Mouse (Mus musculus) forebrain, embryonic 16.5 days (tissue): ENCODE measurements around the gene Tuba4a. TPM values are rescaled to one million over a fixed set of nuclear protein-coding genes. Genes with fewer than 3 reads are reported as not detected.

Source experiments
- ATAC-seq: fragments of 200-750 bp; cut with Nextera tagmentation; 2 replicates; pipeline ENCODE4 v1.8.0; 2017; ENCODE audit warnings: mild to moderate bottlenecking, moderate library complexity
- H3K27ac ChIP-seq: fragments of 300-500 bp; sonication (generic); 2 replicates; pipeline ENCODE4 v1.5.1; 2014; ENCODE audit warnings: low read length, control low read depth
- H3K27me3 ChIP-seq: fragments of 300-500 bp; sonication (generic); replicated peaks from 2 replicates; pipeline ENCODE4 v1.6.1; 2014; ENCODE audit warnings: low read length; ENCODE audit not compliant: control insufficient read depth, insufficient read depth
- H3K36me3 ChIP-seq: fragments of 300-500 bp; sonication (generic); 2 replicates; pipeline ENCODE4 v1.6.1; 2014; ENCODE audit not compliant: control insufficient read depth, insufficient read depth
- H3K4me1 ChIP-seq: fragments of 300-500 bp; sonication (generic); replicated peaks from 2 replicates; pipeline ENCODE4 v1.6.1; 2014; ENCODE audit warnings: low read length; ENCODE audit not compliant: control insufficient read depth, insufficient read depth
- H3K4me2 ChIP-seq: fragments of 300-500 bp; sonication (generic); 2 replicates; pipeline ENCODE4 v1.6.1; 2014; ENCODE audit warnings: mild to moderate bottlenecking, low read length, control low read depth
- H3K4me3 ChIP-seq: fragments of 300-500 bp; sonication (generic); replicated peaks from 2 replicates; pipeline ENCODE4 v1.5.1; 2014; ENCODE audit warnings: mild to moderate bottlenecking, low read length, control low read depth
- H3K9ac ChIP-seq: fragments of 300-500 bp; sonication (generic); replicated peaks from 2 replicates; pipeline ENCODE4 v1.6.1; 2014; ENCODE audit warnings: low read depth, low read length, control low read depth
- H3K9me3 ChIP-seq: fragments of 300-500 bp; sonication (generic); 2 replicates; pipeline ENCODE4 v1.6.1; 2016; ENCODE audit warnings: low read length; ENCODE audit not compliant: control insufficient read depth
- WGBS: fragments of 180-500 bp; shearing (Covaris S2); extraction: QIAGEN DNeasy Blood & Tissue Kit; methylation state at CpG from one replicate; pipeline ENCODE4 v1.1.7; 2014; 5-methylcytosine and 5-hydroxymethylcytosine counted together
- polyA plus RNA-seq: library from polyadenylated mRNA; unstranded; fragments of >200 nt; fragmentation: Nextera tagmentation; extraction: Ambion mirVana; gene quantifications from 2 replicates; pipeline ENCODE4 v1.2.1, GENCODE M21; 2015

The Tuba4a gene
- polyA plus RNA-seq, 1 experiment from 2014 or later = 18.7 TPM

GRCm38 (mm10) chr1:75252308-75252707 lies 32.6 kb upstream of the Tuba4a start:
- Histone ChIP-seq H3K27ac (no peak overlapping the region), H3K9ac (no peak overlapping the region), H3K9me3 (no peaks in the 10 kb centered on the region), H3K4me2 (no peak overlapping the region), H3K4me1 (peaks cover 20% of the 10 kb centered on the region), H3K36me3 (no peaks in the 10 kb centered on the region), H3K27me3 (no peaks in the 10 kb centered on the region), H3K4me3 (no peak overlapping the region)
- ATAC-seq = no peak
- 78% methylated on average over 13 of the region's 13 CpGs for WGBS

- Histone ChIP-seq H3K27ac (no peak overlapping the region), H3K4me1 (peaks cover 20% of the 10 kb centered on the region), H3K36me3 (no peaks in the 10 kb centered on the region), H3K9me3 (no peaks in the 10 kb centered on the region), H3K9ac (no peak overlapping the region), H3K27me3 (no peaks in the 10 kb centered on the region), H3K4me3 (peak overlapping the region; percentile 11; the same call in 1 of the 2 replicates), H3K4me2 (peak overlapping the region; percentile 48)
- peak; percentile 32 for ATAC-seq
- 2% methylated on average over 22 of the region's 22 CpGs for WGBS
Measured at GRCm38 (mm10) chr1:75251112-75251970, 31.7 kb upstream of the Tuba4a start.

DNA sequence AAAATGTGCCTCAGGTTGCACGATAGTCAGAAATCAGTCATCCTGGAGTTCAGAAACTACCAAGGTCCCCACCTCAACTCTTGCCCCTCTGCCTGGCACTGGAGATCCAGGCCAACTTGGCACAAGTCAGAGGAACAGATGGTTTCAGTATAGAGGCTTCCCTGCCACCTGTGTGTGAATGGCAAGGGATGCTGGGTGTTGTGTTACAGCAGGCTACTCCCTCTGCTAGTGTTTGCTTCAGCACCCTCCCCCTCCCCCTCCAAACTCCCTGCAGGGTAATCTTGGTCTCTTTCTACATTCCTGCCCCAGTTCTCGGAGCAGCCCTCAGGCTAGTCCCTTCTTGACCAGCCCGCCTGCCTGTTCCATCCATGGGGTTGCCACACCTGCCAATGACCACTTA lies 30.8 kb upstream of the Tuba4a start:
- Histone ChIP-seq H3K4me1 (peaks cover 20% of the 10 kb centered on the region), H3K9ac (no peak overlapping the region), H3K4me3 (no peak overlapping the region), H3K9me3 (no peaks in the 10 kb centered on the region), H3K36me3 (no peaks in the 10 kb centered on the region), H3K27me3 (no peaks in the 10 kb centered on the region), H3K4me2 (no peak overlapping the region), H3K27ac (no peak overlapping the region)
- no peak for ATAC-seq
- WGBS = 36% methylated on average over 3 of the region's 3 CpGs

DNA sequence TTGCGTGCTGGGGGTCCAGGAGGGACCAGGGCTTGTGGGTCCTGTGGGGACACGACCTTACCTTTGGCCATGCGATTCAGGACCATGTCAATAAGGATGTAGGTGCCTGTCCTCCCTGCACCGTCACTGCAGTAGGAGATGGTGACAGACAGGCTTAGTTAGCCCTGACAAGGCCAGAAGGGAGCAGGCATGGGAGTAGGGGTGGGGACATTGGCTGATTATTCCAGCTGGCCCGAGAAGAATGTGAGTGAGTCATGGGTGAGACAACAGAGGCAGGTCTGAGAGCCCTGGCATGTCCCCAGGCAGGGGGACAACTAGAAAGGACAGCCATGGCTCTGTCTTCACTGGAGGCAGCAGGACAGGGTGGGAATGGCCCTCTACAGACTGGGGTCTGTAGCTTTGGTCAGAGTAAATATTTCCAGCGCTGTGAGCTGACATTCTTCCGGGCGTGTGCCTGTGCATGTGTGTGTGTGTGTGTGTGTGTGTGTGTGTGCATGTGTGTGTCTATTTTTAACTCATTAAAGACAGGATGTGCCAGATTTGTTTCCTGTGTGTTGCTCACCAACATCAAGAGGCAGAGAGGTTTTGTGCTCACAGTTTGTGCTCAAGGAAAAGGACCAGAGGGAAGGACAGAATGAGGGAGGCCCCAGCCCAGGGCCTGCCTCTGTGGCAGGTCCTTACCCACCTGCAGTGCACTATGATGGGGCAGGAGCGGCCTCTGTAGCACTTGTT lies 28.5 kb upstream of the Tuba4a start:
- Histone ChIP-seq H3K9me3 (no peaks in the 10 kb centered on the region), H3K4me1 (peaks cover 12% of the 10 kb centered on the region), H3K4me3 (no peak overlapping the region), H3K27ac (no peak overlapping the region), H3K27me3 (no peaks in the 10 kb centered on the region), H3K4me2 (no peak overlapping the region), H3K36me3 (no peaks in the 10 kb centered on the region; the same call in 1 of the 2 replicates), H3K9ac (0 out of 2 replicates have a peak overlapping the region, but pooled peaks have one; percentile 9)
- WGBS = 51% methylated on average over 9 of the region's 9 CpGs
- ATAC-seq = no peak

- ATAC-seq = no peak
- H3K27ac ChIP-seq = no peak overlapping the region
- no peaks in the 10 kb centered on the region for H3K9me3 ChIP-seq
- no peak overlapping the region for H3K4me2 ChIP-seq
- WGBS = 77% methylated on average over 16 of the region's 16 CpGs
- H3K4me1 ChIP-seq = peaks cover 12% of the 10 kb centered on the region
- H3K4me3 ChIP-seq = no peak overlapping the region
- no peaks in the 10 kb centered on the region for H3K27me3 ChIP-seq
- no peak overlapping the region for H3K9ac ChIP-seq
- H3K36me3 ChIP-seq = no peaks in the 10 kb centered on the region; the same call in 1 of the 2 replicates
Measured at GRCm38 (mm10) chr1:75247071-75247930, 27.6 kb upstream of the Tuba4a start.

- Histone ChIP-seq H3K9ac (no peak overlapping the region), H3K4me1 (peaks cover 4% of the 10 kb centered on the region), H3K4me2 (no peak overlapping the region), H3K27me3 (no peaks in the 10 kb centered on the region), H3K27ac (no peak overlapping the region), H3K9me3 (no peaks in the 10 kb centered on the region), H3K4me3 (no peak overlapping the region), H3K36me3 (peaks cover 4% of the 10 kb centered on the region)
- 16% methylated on average over 4 of the region's 4 CpGs for WGBS
- ATAC-seq = peak; percentile 88
Measured at GRCm38 (mm10) chr1:75244836-75245235, 25.2 kb upstream of the Tuba4a start.

GRCm38 (mm10) chr1:75244175-75244826 lies 24.6 kb upstream of the Tuba4a start:
- Histone ChIP-seq H3K9me3 (no peaks in the 10 kb centered on the region), H3K27me3 (no peaks in the 10 kb centered on the region), H3K4me1 (peaks cover 4% of the 10 kb centered on the region), H3K4me3 (no peak overlapping the region), H3K4me2 (no peak overlapping the region), H3K9ac (no peak overlapping the region), H3K27ac (no peak overlapping the region), H3K36me3 (peaks cover 6% of the 10 kb centered on the region)
- ATAC-seq = no peak; the same call in 1 of the 2 replicates
- WGBS = 84% methylated on average over 12 of the region's 12 CpGs

- Histone ChIP-seq H3K9ac (no peak overlapping the region), H3K9me3 (no peaks in the 10 kb centered on the region), H3K4me1 (peaks cover 4% of the 10 kb centered on the region), H3K4me3 (no peak overlapping the region), H3K27me3 (no peaks in the 10 kb centered on the region), H3K4me2 (no peak overlapping the region), H3K27ac (no peak overlapping the region), H3K36me3 (peaks cover 6% of the 10 kb centered on the region)
- 88% methylated on average over 14 of the region's 14 CpGs for WGBS
- ATAC-seq = no peak
Measured at GRCm38 (mm10) chr1:75243411-75243810, 23.7 kb upstream of the Tuba4a start.
